Mouse (Mus musculus): ENCODE measurements around the gene Yju2.

Yju2 gene

GRCm38 (mm10) chr17:56006956-56007355 lies 48.1 kb downstream of the Yju2 start:
- DNase-seq (ENCODE audit: low spot score in 2 of 2), result no peak

- DNase-seq (ENCODE audit: low spot score in 2 of 2), result no peak
Measured at GRCm38 (mm10) chr17:56007444-56008355, 48.8 kb downstream of the Yju2 start.

GRCm38 (mm10) chr17:56008356-56009087 lies 49.6 kb downstream of the Yju2 start:
- peak; percentile 91 to 92 for DNase-seq (ENCODE audit: low spot score in 2 of 2)

GRCm38 (mm10) chr17:56009088-56009961 lies 50.4 kb downstream of the Yju2 start:
- DNase-seq (ENCODE audit: low spot score in 2 of 2), result peak; percentile 88

- DNase-seq (ENCODE audit: low spot score in 2 of 2), result no peak
Measured at GRCm38 (mm10) chr17:56009962-56010240, 51.0 kb downstream of the Yju2 start.

GRCm38 (mm10) chr17:56010255-56010654 lies 51.4 kb downstream of the Yju2 start:
- no peak for DNase-seq (ENCODE audit: low spot score in 2 of 2)

GRCm38 (mm10) chr17:56010681-56011080 lies 51.8 kb downstream of the Yju2 start:
- peak; percentile 66 to 85 for DNase-seq (ENCODE audit: low spot score in 2 of 2)

GRCm38 (mm10) chr17:56011441-56011840 lies 52.5 kb downstream of the Yju2 start:
- no peak for DNase-seq (ENCODE audit: low spot score in 2 of 2)

GRCm38 (mm10) chr17:56015293-56015692 lies 56.4 kb downstream of the Yju2 start:
- no peak for DNase-seq (ENCODE audit: low spot score in 2 of 2)

GRCm38 (mm10) chr17:56016382-56016781 lies 57.5 kb downstream of the Yju2 start:
- no peak for DNase-seq (ENCODE audit: low spot score in 2 of 2)

GRCm38 (mm10) chr17:56016793-56017785 lies 58.2 kb downstream of the Yju2 start:
- no peak for DNase-seq (ENCODE audit: low spot score in 2 of 2)

GRCm38 (mm10) chr17:56017848-56018247 lies 58.9 kb downstream of the Yju2 start:
- DNase-seq (ENCODE audit: low spot score in 2 of 2), result no peak

Measured in urinary bladder, postnatal 4 days (tissue).